Mouse (Mus musculus) lung, embryonic 14.5 days (tissue): ENCODE measurements around the gene Cmtm5. TPM values are rescaled to one million over a fixed set of nuclear protein-coding genes. Genes with fewer than 3 reads are reported as not detected.

Experiments used
- ATAC-seq: fragments of 200-750 bp; cut with Nextera tagmentation; 2 replicates; pipeline ENCODE4 v1.8.0; 2017; ENCODE audit warnings: mild to moderate bottlenecking, moderate TSS enrichment, moderate library complexity; ENCODE audit not compliant: insufficient read depth
- DNase-seq: peaks from one replicate; pipeline ENCODE4 v3.0.0-alpha.2; 2015
- H3K27ac ChIP-seq: fragments of 300-500 bp; sonication (generic); 2 replicates; pipeline ENCODE4 v1.5.1; 2014; ENCODE audit warnings: low read depth, mild to moderate bottlenecking, moderate library complexity
- H3K27me3 ChIP-seq: fragments of 300-500 bp; sonication (generic); 2 replicates; pipeline ENCODE4 v1.6.1; 2014; ENCODE audit warnings: low read length, control low read depth; ENCODE audit not compliant: insufficient read depth
- H3K36me3 ChIP-seq: fragments of 300-500 bp; sonication (generic); 2 replicates; pipeline ENCODE4 v1.6.1; 2014; ENCODE audit warnings: control low read depth; ENCODE audit not compliant: insufficient read depth
- H3K4me1 ChIP-seq: fragments of 300-500 bp; sonication (generic); 2 replicates; pipeline ENCODE4 v1.6.1; 2014; ENCODE audit warnings: antibody characterized with exemption, control low read depth; ENCODE audit not compliant: insufficient read depth
- H3K4me2 ChIP-seq: fragments of 300-500 bp; sonication (generic); 2 replicates; pipeline ENCODE4 v1.6.1; 2014; ENCODE audit warnings: mild to moderate bottlenecking
- H3K4me3 ChIP-seq: fragments of 300-500 bp; sonication (generic); 2 replicates; pipeline ENCODE4 v1.5.1; 2014; ENCODE audit warnings: low read depth, low read length
- H3K9ac ChIP-seq: fragments of 300-500 bp; sonication (generic); 2 replicates; pipeline ENCODE4 v1.6.1; 2014
- H3K9me3 ChIP-seq: fragments of 300-500 bp; sonication (generic); 2 replicates; pipeline ENCODE4 v1.6.1; 2016; ENCODE audit warnings: low read depth, low read length, control low read depth
- CTCF ChIP-seq: IDR thresholded peaks from 2 replicates; pipeline ENCODE4 v1.5.1; 2016; ENCODE audit warnings: antibody characterized with exemption, low read depth
- WGBS: fragments of 180-500 bp; shearing (Covaris S2); extraction: QIAGEN DNeasy Blood & Tissue Kit; methylation state at CpG from one replicate; pipeline ENCODE4 v1.1.7; 2014; 5-methylcytosine and 5-hydroxymethylcytosine counted together
- polyA plus RNA-seq: library from polyadenylated mRNA; unstranded; fragments of >200 nt; fragmentation: Nextera tagmentation; extraction: Ambion mirVana; gene quantifications from 2 replicates; pipeline ENCODE4 v1.2.1, GENCODE M21; 2014

Gene Cmtm5
- polyA plus RNA-seq, 1 experiment from 2014 or later = 0.22 TPM

- peak within 1 kb of the TSS; percentile 99 for H3K27ac ChIP-seq
- peak within 1 kb of the TSS; percentile 90 for H3K9ac ChIP-seq
- TF ChIP-seq CTCF = no peak
- WGBS = 1% methylated on average over 50 of the region's 57 CpGs
- no peaks in the 10 kb centered on the region for H3K9me3 ChIP-seq
- H3K4me3 ChIP-seq = peak within 1 kb of the TSS; percentile 56
- ATAC-seq = peak; percentile 71
- peak within 1 kb of the TSS; percentile 87 for H3K4me2 ChIP-seq
- DNase-seq = peak; percentile 84
- no peaks in the 10 kb centered on the region; the same call in 1 of the 2 replicates for H3K4me1 ChIP-seq
- peaks cover 7% of the 10 kb centered on the region for H3K36me3 ChIP-seq
- peaks cover 7% of the 10 kb centered on the region; the same call in 1 of the 2 replicates for H3K27me3 ChIP-seq
Measured at GRCm38 (mm10) chr14:54925349-54926342, 10.4 kb upstream of the Cmtm5 start, which contains the start of gene Efs. Efs (minus strand) TSS chr14:54926126.

GRCm38 (mm10) chr14:54926401-54927158 is 9.5 kb upstream of the Cmtm5 start:
- ATAC-seq = peak; percentile 83
- H3K4me1 ChIP-seq = no peaks in the 10 kb centered on the region; the same call in 1 of the 2 replicates
- no peak for TF ChIP-seq CTCF

GRCm38 (mm10) chr14:54927296-54927695 is 8.8 kb upstream of the Cmtm5 start:
- Histone ChIP-seq H3K36me3 (no peaks in the 10 kb centered on the region; the same call in 1 of the 2 replicates), H3K9me3 (no peaks in the 10 kb centered on the region), H3K27ac (peak overlapping the region; percentile 99), H3K4me2 (peak overlapping the region; percentile 87), H3K4me3 (peak overlapping the region; percentile 56), H3K4me1 (no peaks in the 10 kb centered on the region; the same call in 1 of the 2 replicates), H3K9ac (peak overlapping the region; percentile 90), H3K27me3 (peaks cover 7% of the 10 kb centered on the region; the same call in 1 of the 2 replicates)
- WGBS = 15% methylated on average over 7 of the region's 7 CpGs
- DNase-seq = peak; percentile 13
- no peak for ATAC-seq
- TF ChIP-seq CTCF = no peak

More at GRCm38 (mm10) chr14:54926401-54927158, 9.5 kb upstream of the Cmtm5 start:
- no peaks in the 10 kb centered on the region for H3K9me3 ChIP-seq
- peak overlapping the region; percentile 90 for H3K9ac ChIP-seq
- peak overlapping the region; percentile 99 for H3K27ac ChIP-seq
- peaks cover 7% of the 10 kb centered on the region; the same call in 1 of the 2 replicates for H3K27me3 ChIP-seq
- DNase-seq = peak; percentile 89
- WGBS = under 1% methylated on average over 54 of the region's 58 CpGs
- peak overlapping the region; percentile 56 for H3K4me3 ChIP-seq
- peak overlapping the region; percentile 87 for H3K4me2 ChIP-seq
- no peaks in the 10 kb centered on the region; the same call in 1 of the 2 replicates for H3K36me3 ChIP-seq

GRCm38 (mm10) chr14:54929801-54930200 is 6.3 kb upstream of the Cmtm5 start:
- DNase-seq (no peak), ATAC-seq (no peak)
- no peaks in the 10 kb centered on the region for H3K9me3 ChIP-seq
- H3K4me3 ChIP-seq = no peak overlapping the region
- 64% methylated on average over 5 of the region's 5 CpGs for WGBS
- no peak overlapping the region for H3K27ac ChIP-seq
- H3K9ac ChIP-seq = no peak overlapping the region
- H3K27me3 ChIP-seq = peaks cover 7% of the 10 kb centered on the region; the same call in 1 of the 2 replicates
- no peak overlapping the region for H3K4me2 ChIP-seq
- H3K4me1 ChIP-seq = no peaks in the 10 kb centered on the region; the same call in 1 of the 2 replicates
- no peak for TF ChIP-seq CTCF
- H3K36me3 ChIP-seq = no peaks in the 10 kb centered on the region

- 21% methylated on average over 2 of the region's 2 CpGs for WGBS
- no peaks in the 10 kb centered on the region; the same call in 1 of the 2 replicates for H3K4me1 ChIP-seq
- peaks cover 7% of the 10 kb centered on the region; the same call in 1 of the 2 replicates for H3K27me3 ChIP-seq
- no peak overlapping the region for H3K9ac ChIP-seq
- no peaks in the 10 kb centered on the region for H3K9me3 ChIP-seq
- H3K4me3 ChIP-seq = no peak overlapping the region
- no peak for DNase-seq
- no peaks in the 10 kb centered on the region for H3K36me3 ChIP-seq
- TF ChIP-seq CTCF = no peak
- ATAC-seq = no peak
- no peak overlapping the region for H3K27ac ChIP-seq
- no peak overlapping the region for H3K4me2 ChIP-seq
Measured at GRCm38 (mm10) chr14:54930431-54930830, 5.6 kb upstream of the Cmtm5 start.

GRCm38 (mm10) chr14:54932645-54933150 is 3.4 kb upstream of the Cmtm5 start, which contains the start of gene Il25:
Il25 (plus strand) TSS chr14:54932695.
- Histone ChIP-seq H3K27ac (no peak within 1 kb of the TSS), H3K36me3 (no peaks in the 10 kb centered on the region), H3K9me3 (no peaks in the 10 kb centered on the region), H3K4me2 (no peak within 1 kb of the TSS), H3K27me3 (no peaks in the 10 kb centered on the region; the same call in 1 of the 2 replicates), H3K9ac (no peak within 1 kb of the TSS), H3K4me3 (no peak within 1 kb of the TSS), H3K4me1 (no peaks in the 10 kb centered on the region; the same call in 1 of the 2 replicates)
- 25% methylated on average over 6 of the region's 6 CpGs for WGBS
- DNase-seq (peak; percentile 60), ATAC-seq (peak; percentile 55; the same call in 1 of the 2 replicates)
- TF ChIP-seq CTCF = no peak
